Mouse (Mus musculus) lung, embryonic 16.5 days (tissue): ENCODE measurements at regions not wholly inside any gene's neighbourhood (a gene's known extent, or its start where the extent isn't known, plus 50 kb on each side); places are given as distances from the start of the nearest gene placed in this dataset.

Source experiments
- ATAC-seq: fragments of 200-750 bp; cut with Nextera tagmentation; 2 replicates; pipeline ENCODE4 v1.8.0; 2017; ENCODE audit warnings: low read depth, mild to moderate bottlenecking, moderate library complexity
- H3K27ac ChIP-seq: fragments of 300-500 bp; sonication (generic); 2 replicates; pipeline ENCODE4 v1.5.1; 2014; ENCODE audit warnings: mild to moderate bottlenecking, control low read depth, low read length
- H3K27me3 ChIP-seq: fragments of 300-500 bp; sonication (generic); 2 replicates; pipeline ENCODE4 v1.6.1; 2014; ENCODE audit warnings: low read depth, low read length, mixed read lengths; ENCODE audit not compliant: control insufficient read depth, insufficient read depth
- H3K36me3 ChIP-seq: fragments of 300-500 bp; sonication (generic); 2 replicates; pipeline ENCODE4 v1.6.1; 2014; ENCODE audit warnings: low read length; ENCODE audit not compliant: control insufficient read depth, insufficient read depth
- H3K4me1 ChIP-seq: fragments of 300-500 bp; sonication (generic); replicated peaks from 2 replicates; pipeline ENCODE4 v1.6.1; 2014; ENCODE audit warnings: low read length, mixed read lengths; ENCODE audit not compliant: control insufficient read depth, insufficient read depth
- H3K4me2 ChIP-seq: fragments of 300-500 bp; sonication (generic); 2 replicates; pipeline ENCODE4 v1.6.1; 2014; ENCODE audit warnings: low read depth, low read length, control low read depth
- H3K4me3 ChIP-seq: fragments of 300-500 bp; sonication (generic); 2 replicates; pipeline ENCODE4 v1.5.1; 2014; ENCODE audit warnings: mild to moderate bottlenecking, low read length, control low read depth
- H3K9ac ChIP-seq: fragments of 300-500 bp; sonication (generic); 2 replicates; pipeline ENCODE4 v1.6.1; 2014; ENCODE audit warnings: low read length, control low read depth
- H3K9me3 ChIP-seq: fragments of 300-500 bp; sonication (generic); 2 replicates; pipeline ENCODE4 v1.6.1; 2016; ENCODE audit warnings: low read length; ENCODE audit not compliant: control insufficient read depth
- WGBS: fragments of 180-500 bp; shearing (Covaris S2); extraction: QIAGEN DNeasy Blood & Tissue Kit; methylation state at CpG from one replicate; pipeline ENCODE4 v1.1.7; 2014; 5-methylcytosine and 5-hydroxymethylcytosine counted together

- no peak for ATAC-seq
- no peak overlapping the region for H3K27ac ChIP-seq
- no peaks in the 10 kb centered on the region for H3K9me3 ChIP-seq
- H3K27me3 ChIP-seq, result no peaks in the 10 kb centered on the region
- H3K4me3 ChIP-seq, result no peak overlapping the region
- no peaks in the 10 kb centered on the region for H3K36me3 ChIP-seq
- H3K9ac ChIP-seq, result no peak overlapping the region
- H3K4me1 ChIP-seq, result no peaks in the 10 kb centered on the region
- WGBS, result 51% methylated on average over 3 of the region's 3 CpGs
- H3K4me2 ChIP-seq, result no peak overlapping the region
These were observed 131.5 kb upstream of the 9630041A04Rik start for GRCm38 (mm10) chr9:101730136-101730535.

GRCm38 (mm10) chr9:101717911-101718310, 143.7 kb upstream of the 9630041A04Rik start:
- Histone ChIP-seq H3K9ac (no peak overlapping the region), H3K4me1 (no peaks in the 10 kb centered on the region), H3K4me2 (no peak overlapping the region), H3K36me3 (no peaks in the 10 kb centered on the region), H3K27ac (no peak overlapping the region), H3K27me3 (no peaks in the 10 kb centered on the region), H3K9me3 (no peaks in the 10 kb centered on the region), H3K4me3 (no peak overlapping the region)
- no peak for ATAC-seq
- 27% methylated on average over 2 of the region's 2 CpGs for WGBS

GRCm38 (mm10) chr9:101716326-101716725, 145.3 kb upstream of the 9630041A04Rik start:
- Histone ChIP-seq H3K4me1 (no peaks in the 10 kb centered on the region), H3K27me3 (no peaks in the 10 kb centered on the region), H3K27ac (no peak overlapping the region), H3K36me3 (no peaks in the 10 kb centered on the region), H3K4me3 (no peak overlapping the region), H3K9me3 (no peaks in the 10 kb centered on the region), H3K9ac (no peak overlapping the region), H3K4me2 (no peak overlapping the region)
- ATAC-seq, result no peak
- WGBS, result 44% methylated on average over 5 of the region's 5 CpGs

GRCm38 (mm10) chr9:101714805-101715204, 146.8 kb upstream of the 9630041A04Rik start:
- no peak overlapping the region for H3K4me2 ChIP-seq
- H3K36me3 ChIP-seq, result no peaks in the 10 kb centered on the region
- no peak overlapping the region for H3K27ac ChIP-seq
- H3K27me3 ChIP-seq, result no peaks in the 10 kb centered on the region
- no peaks in the 10 kb centered on the region; the same call in 1 of the 2 replicates for H3K4me1 ChIP-seq
- ATAC-seq, result no peak
- H3K4me3 ChIP-seq, result no peak overlapping the region
- WGBS, result 82% methylated on average over 5 of the region's 5 CpGs
- no peaks in the 10 kb centered on the region for H3K9me3 ChIP-seq
- H3K9ac ChIP-seq, result no peak overlapping the region

- Histone ChIP-seq H3K4me1 (no peaks in the 10 kb centered on the region; the same call in 1 of the 2 replicates), H3K27ac (no peak overlapping the region), H3K9me3 (no peaks in the 10 kb centered on the region), H3K27me3 (no peaks in the 10 kb centered on the region), H3K4me2 (no peak overlapping the region), H3K9ac (no peak overlapping the region), H3K4me3 (no peak overlapping the region), H3K36me3 (no peaks in the 10 kb centered on the region)
- 54% methylated on average over 8 of the region's 8 CpGs for WGBS
- peak; percentile 86 for ATAC-seq
These were observed 151.0 kb upstream of the 9630041A04Rik start for GRCm38 (mm10) chr9:101710611-101711071.

- Histone ChIP-seq H3K4me2 (no peak overlapping the region), H3K36me3 (no peaks in the 10 kb centered on the region), H3K4me1 (no peaks in the 10 kb centered on the region), H3K4me3 (no peak overlapping the region), H3K9me3 (no peaks in the 10 kb centered on the region), H3K9ac (no peak overlapping the region), H3K27ac (no peak overlapping the region), H3K27me3 (no peaks in the 10 kb centered on the region)
- no peak for ATAC-seq
- WGBS, result 75% methylated on average over 7 of the region's 7 CpGs
These were observed 161.3 kb upstream of the 9630041A04Rik start for GRCm38 (mm10) chr9:101700368-101700767.

GRCm38 (mm10) chr9:101694054-101694453, 167.6 kb upstream of the 9630041A04Rik start:
- WGBS, result 80% methylated on average over 5 of the region's 5 CpGs
- Histone ChIP-seq H3K27ac (no peak overlapping the region), H3K36me3 (no peaks in the 10 kb centered on the region), H3K9me3 (no peaks in the 10 kb centered on the region), H3K9ac (no peak overlapping the region), H3K4me1 (no peaks in the 10 kb centered on the region), H3K4me3 (no peak overlapping the region), H3K4me2 (no peak overlapping the region), H3K27me3 (no peaks in the 10 kb centered on the region; the same call in 1 of the 2 replicates)
- no peak for ATAC-seq

- Histone ChIP-seq H3K9me3 (no peaks in the 10 kb centered on the region), H3K27me3 (no peaks in the 10 kb centered on the region; the same call in 1 of the 2 replicates), H3K9ac (no peak overlapping the region), H3K4me1 (no peaks in the 10 kb centered on the region), H3K4me3 (no peak overlapping the region), H3K4me2 (no peak overlapping the region), H3K27ac (no peak overlapping the region), H3K36me3 (no peaks in the 10 kb centered on the region)
- WGBS, result 81% methylated on average over 6 of the region's 6 CpGs
- ATAC-seq, result no peak
These were observed 170.3 kb upstream of the 9630041A04Rik start for GRCm38 (mm10) chr9:101691336-101691735.

GRCm38 (mm10) chr9:101690916-101691315, 170.7 kb upstream of the 9630041A04Rik start:
- Histone ChIP-seq H3K4me2 (no peak overlapping the region), H3K9ac (no peak overlapping the region), H3K36me3 (no peaks in the 10 kb centered on the region), H3K4me1 (no peaks in the 10 kb centered on the region), H3K4me3 (no peak overlapping the region), H3K27ac (no peak overlapping the region), H3K27me3 (no peaks in the 10 kb centered on the region; the same call in 1 of the 2 replicates), H3K9me3 (no peaks in the 10 kb centered on the region)
- WGBS, result 60% methylated on average over 7 of the region's 7 CpGs
- ATAC-seq, result no peak

GRCm38 (mm10) chr9:101690402-101690861, 171.2 kb upstream of the 9630041A04Rik start:
- Histone ChIP-seq H3K4me2 (no peak overlapping the region), H3K36me3 (no peaks in the 10 kb centered on the region), H3K9me3 (no peaks in the 10 kb centered on the region), H3K27me3 (no peaks in the 10 kb centered on the region; the same call in 1 of the 2 replicates), H3K27ac (no peak overlapping the region), H3K4me3 (no peak overlapping the region), H3K9ac (no peak overlapping the region), H3K4me1 (no peaks in the 10 kb centered on the region)
- ATAC-seq, result no peak
- WGBS, result 19% methylated on average over 12 of the region's 12 CpGs
